Mouse (Mus musculus) heart, embryonic 16.5 days (tissue): ENCODE measurements at regions not wholly inside any gene's neighbourhood (a gene's known extent, or its start where the extent isn't known, plus 50 kb on each side); places are given as distances from the start of the nearest gene placed in this dataset.
"Not testable (repeated sequence)": the region's sequence is repeated elsewhere in the genome, so short reads cannot be mapped to it uniquely, and the experiment has no call there.

Experiments
- ATAC-seq: fragments of 200-750 bp; cut with Nextera tagmentation; replicated peaks from 2 replicates; pipeline ENCODE4 v1.8.0; 2017; ENCODE audit warnings: moderate number of reproducible peaks; ENCODE audit not compliant: insufficient read depth, low FRiP score; ENCODE audit errors: extremely low read depth
- H3K27ac ChIP-seq: fragments of 300-500 bp; sonication (generic); 2 replicates; pipeline ENCODE4 v1.5.1; 2014; ENCODE audit warnings: mild to moderate bottlenecking, low read length, control low read depth, moderate library complexity
- H3K27me3 ChIP-seq: fragments of 300-500 bp; sonication (generic); 2 replicates; pipeline ENCODE4 v1.6.1; 2014; ENCODE audit warnings: low read length, mixed read lengths; ENCODE audit not compliant: control insufficient read depth, insufficient read depth
- H3K36me3 ChIP-seq: fragments of 300-500 bp; sonication (generic); 2 replicates; pipeline ENCODE4 v1.6.1; 2014; ENCODE audit not compliant: control insufficient read depth, insufficient read depth
- H3K4me1 ChIP-seq: fragments of 300-500 bp; sonication (generic); 2 replicates; pipeline ENCODE4 v1.6.1; 2014; ENCODE audit warnings: low read length, mixed read lengths; ENCODE audit not compliant: control insufficient read depth, insufficient read depth
- H3K4me2 ChIP-seq: fragments of 300-500 bp; sonication (generic); 2 replicates; pipeline ENCODE4 v1.6.1; 2014; ENCODE audit warnings: low read depth, mild to moderate bottlenecking, control low read depth, low read length
- H3K4me3 ChIP-seq: fragments of 300-500 bp; sonication (generic); 2 replicates; pipeline ENCODE4 v1.5.1; 2014; ENCODE audit warnings: mild to moderate bottlenecking, control low read depth, low read length
- H3K9ac ChIP-seq: fragments of 300-500 bp; sonication (generic); 2 replicates; pipeline ENCODE4 v1.6.1; 2014; ENCODE audit warnings: low read length, control low read depth
- H3K9me3 ChIP-seq: fragments of 300-500 bp; sonication (generic); replicated peaks from 2 replicates; pipeline ENCODE4 v1.6.1; 2016; ENCODE audit warnings: low read length; ENCODE audit not compliant: control insufficient read depth
- WGBS: fragments of 180-500 bp; shearing (Covaris S2); extraction: QIAGEN DNeasy Blood & Tissue Kit; methylation state at CpG from one replicate; pipeline ENCODE4 v1.1.7; 2014; 5-methylcytosine and 5-hydroxymethylcytosine counted together

DNA sequence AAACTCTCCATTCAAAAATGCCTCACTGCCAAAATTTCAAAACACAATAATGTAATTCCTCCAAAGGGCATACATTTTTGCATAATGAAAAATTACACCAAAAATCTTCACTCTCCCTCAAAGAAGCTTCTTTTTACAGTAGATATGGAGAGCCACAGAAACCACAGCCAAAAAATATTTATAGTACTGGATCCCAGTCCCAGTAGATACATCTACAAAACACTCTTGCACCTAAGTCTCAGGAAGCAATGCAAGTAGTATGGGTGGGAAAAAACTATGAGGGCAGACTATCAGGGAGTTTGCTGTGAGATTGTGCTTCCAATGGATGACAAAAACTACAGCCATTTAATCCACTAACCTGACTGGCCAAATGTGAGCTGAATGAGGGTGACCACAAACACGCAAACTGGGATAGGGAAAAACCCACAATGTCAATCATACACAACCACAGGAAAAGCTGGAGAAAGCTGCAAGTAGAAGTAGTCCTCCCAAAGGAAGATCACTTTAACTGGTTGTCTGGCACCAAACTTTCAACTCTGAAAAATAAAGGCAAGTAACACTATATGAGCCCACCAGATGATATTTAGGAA is 189.2 kb downstream of the 4930474N05Rik start:
- Histone ChIP-seq H3K9me3 (no peaks in the 10 kb centered on the region), H3K4me2 (no peak overlapping the region), H3K36me3 (no peaks in the 10 kb centered on the region), H3K4me1 (no peaks in the 10 kb centered on the region), H3K27me3 (no peaks in the 10 kb centered on the region), H3K4me3 (no peak overlapping the region), H3K9ac (no peak overlapping the region), H3K27ac (no peak overlapping the region)
- no peak for ATAC-seq
- WGBS, result 77% methylated on average over 1 of the region's 1 CpGs

- ATAC-seq, result no peak
Measured at GRCm38 (mm10) chr14:36288697-36289286, 194.1 kb downstream of the 4930474N05Rik start.

DNA sequence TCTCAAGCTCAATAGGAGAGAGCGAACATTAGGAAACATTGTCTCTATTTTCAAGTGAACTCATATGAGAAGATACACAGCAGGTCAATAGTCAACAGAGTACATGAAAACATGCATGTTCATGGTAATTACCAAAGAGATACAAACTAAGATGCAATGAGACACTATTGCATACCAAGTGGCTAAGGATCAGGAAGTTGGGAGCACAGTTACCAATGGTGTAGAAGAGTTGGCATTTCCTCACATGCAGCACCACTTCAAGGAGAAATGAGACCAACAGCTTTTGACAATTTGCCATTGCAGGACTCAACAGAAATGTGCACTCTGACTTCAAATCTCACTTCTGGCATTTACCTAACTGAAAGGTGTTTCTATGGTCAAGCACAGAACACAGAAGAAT is 215.6 kb downstream of the 4930474N05Rik start:
- Histone ChIP-seq H3K36me3 (no peaks in the 10 kb centered on the region), H3K4me3 (no peak overlapping the region), H3K4me1 (no peaks in the 10 kb centered on the region), H3K4me2 (no peak overlapping the region), H3K9ac (no peak overlapping the region), H3K27ac (no peak overlapping the region), H3K9me3 (no peaks in the 10 kb centered on the region), H3K27me3 (no peaks in the 10 kb centered on the region)
- 93% methylated on average over 1 of the region's 1 CpGs for WGBS
- no peak for ATAC-seq

More at GRCm38 (mm10) chr14:36288697-36289286, 194.1 kb downstream of the 4930474N05Rik start:
- Histone ChIP-seq H3K27ac (no peak overlapping the region), H3K4me3 (no peak overlapping the region), H3K4me1 (no peaks in the 10 kb centered on the region), H3K9ac (no peak overlapping the region), H3K36me3 (no peaks in the 10 kb centered on the region), H3K9me3 (no peaks in the 10 kb centered on the region), H3K27me3 (no peaks in the 10 kb centered on the region), H3K4me2 (no peak overlapping the region)
- whole genome bisulfite sequencing, result 68% methylated on average over 1 of the region's 1 CpGs

- H3K27me3 ChIP-seq, H3K36me3 ChIP-seq: not testable (repeated sequence)
Measured at GRCm38 (mm10) chr14:36314673-36315072, 220.0 kb downstream of the 4930474N05Rik start.

DNA sequence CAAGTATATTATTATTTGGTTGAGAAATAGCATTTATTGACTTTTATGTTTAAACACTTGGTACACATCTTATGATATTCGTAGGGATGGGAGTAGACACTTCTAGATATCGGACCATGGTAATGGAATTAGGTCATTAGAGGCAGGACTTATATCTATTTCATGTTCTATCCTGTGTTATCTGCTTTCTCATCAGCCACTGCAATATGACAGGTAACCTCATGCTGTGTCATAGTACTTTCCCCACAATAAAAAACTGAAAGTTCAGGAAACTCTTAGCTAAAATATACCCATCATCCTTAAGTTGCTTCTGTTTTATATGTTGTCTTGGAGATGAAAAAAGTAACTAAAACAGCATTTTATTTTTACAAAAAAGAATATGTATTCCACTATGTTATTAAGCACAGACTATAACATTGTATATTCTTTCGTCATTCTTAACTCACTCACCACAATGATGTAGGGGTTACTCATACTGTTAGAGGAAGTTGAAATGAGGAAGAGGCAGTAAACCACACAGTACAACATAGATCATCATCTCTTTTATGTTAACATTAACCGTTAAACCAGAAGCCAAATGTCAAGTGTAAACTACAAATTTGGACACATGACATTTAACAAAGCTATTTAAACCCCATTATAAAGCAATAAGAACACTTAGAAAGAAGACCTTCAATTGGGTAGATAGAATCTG is 221.8 kb downstream of the 4930474N05Rik start:
- Histone ChIP-seq H3K4me2 (no peak overlapping the region), H3K9ac (no peak overlapping the region), H3K27me3 (no peaks in the 10 kb centered on the region), H3K4me1 (no peaks in the 10 kb centered on the region), H3K27ac (no peak overlapping the region), H3K4me3 (no peak overlapping the region), H3K36me3 (no peaks in the 10 kb centered on the region), H3K9me3 (no peaks in the 10 kb centered on the region)
- ATAC-seq, result peak; percentile 69
- 69% methylated on average over 4 of the region's 4 CpGs for WGBS

More at GRCm38 (mm10) chr14:36314673-36315072, 220.0 kb downstream of the 4930474N05Rik start:
- H3K9me3 ChIP-seq, H3K9ac ChIP-seq, ATAC-seq, H3K4me1 ChIP-seq, H3K4me2 ChIP-seq, H3K27ac ChIP-seq, H3K4me3 ChIP-seq: not testable (repeated sequence)
- 65% methylated on average over 1 of the region's 1 CpGs for WGBS

DNA sequence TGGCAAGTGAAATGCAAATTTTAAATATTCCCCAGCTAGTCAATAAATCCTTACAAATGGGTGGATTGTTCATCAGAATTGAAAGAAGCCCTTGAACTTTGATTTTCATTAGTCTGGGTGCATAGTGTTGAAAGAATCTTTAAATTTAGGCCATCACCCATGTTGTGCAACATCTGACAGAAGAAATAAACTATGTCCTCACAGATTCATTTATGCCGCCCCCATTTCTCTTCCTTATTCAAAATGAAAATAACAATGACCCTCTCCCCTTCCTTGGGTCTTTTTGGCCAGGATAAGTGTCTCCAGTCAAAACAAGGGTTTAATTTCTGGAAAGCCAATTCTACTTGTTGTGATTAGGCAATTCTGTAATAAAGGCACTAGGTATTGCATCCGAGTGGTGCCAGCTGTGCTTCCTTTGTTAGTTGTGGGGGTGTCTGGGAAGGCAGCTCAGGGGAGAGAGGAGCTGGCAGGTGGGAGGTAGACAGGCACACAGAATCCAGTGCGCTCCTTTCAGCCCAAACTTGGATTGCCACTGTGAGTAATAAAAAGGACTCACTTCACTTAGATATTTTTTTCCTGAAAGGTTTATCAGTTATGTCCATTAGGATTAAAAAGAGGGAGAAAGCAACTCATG is 233.7 kb downstream of the 4930474N05Rik start:
- ATAC-seq, result no peak
- H3K4me2 ChIP-seq, result no peak overlapping the region
- H3K36me3 ChIP-seq, result no peaks in the 10 kb centered on the region
- H3K9me3 ChIP-seq, result no peaks in the 10 kb centered on the region
- no peak overlapping the region for H3K9ac ChIP-seq
- H3K4me3 ChIP-seq, result no peak overlapping the region
- 69% methylated on average over 3 of the region's 3 CpGs for WGBS
- no peaks in the 10 kb centered on the region for H3K4me1 ChIP-seq
- no peak overlapping the region for H3K27ac ChIP-seq
- no peaks in the 10 kb centered on the region for H3K27me3 ChIP-seq

DNA sequence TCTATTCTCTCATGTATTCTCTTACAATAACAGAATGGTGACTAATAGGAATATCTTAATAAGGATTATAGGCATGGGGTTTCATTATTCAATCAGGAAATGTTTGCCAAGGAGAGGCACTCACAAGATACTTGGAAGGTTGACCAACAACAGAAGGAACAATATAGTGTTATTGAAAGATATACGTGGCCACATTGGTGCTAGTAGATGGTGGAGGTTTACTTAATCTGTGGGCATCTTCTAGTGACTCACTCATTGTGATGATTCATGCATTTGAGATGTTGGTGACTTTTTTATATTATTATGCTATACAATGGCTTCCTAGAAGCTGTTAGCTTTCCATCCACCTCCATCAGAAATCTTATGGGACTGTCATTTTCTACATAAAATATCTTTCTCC is 246.1 kb downstream of the 4930474N05Rik start:
- Histone ChIP-seq H3K27me3 (no peaks in the 10 kb centered on the region), H3K27ac (no peak overlapping the region), H3K9me3 (no peaks in the 10 kb centered on the region), H3K4me3 (no peak overlapping the region), H3K4me2 (no peak overlapping the region), H3K4me1 (no peaks in the 10 kb centered on the region), H3K9ac (no peak overlapping the region), H3K36me3 (no peaks in the 10 kb centered on the region)
- WGBS, result 79% methylated on average over 1 of the region's 1 CpGs
- no peak for ATAC-seq
